Mouse (Mus musculus): ENCODE data around the gene Mypop. TPM values are rescaled to one million over a fixed set of nuclear protein-coding genes. Genes with fewer than 3 reads are reported as not detected.

Gene Mypop
- polyA plus RNA-seq (2017; shearing (Covaris generic)): 1 to 10 TPM; 5.2 to 9.4 TPM

GRCm38 (mm10) chr7:18990601-18991295 is at the start of gene Mypop:
Gene Mypop (plus strand): TSS chr7:18991245.

GRCm38 (mm10) chr7:18987100-18987499 is 3.9 kb upstream of the Mypop start, which contains the start of gene Nanos2:
Gene Nanos2 (plus strand): TSS chr7:18987400.

GRCm38 (mm10) chr7:19003902-19004630 is 13.0 kb downstream of the Mypop start, which contains the start of gene Irf2bp1:
Gene Irf2bp1 (plus strand): TSS chr7:19004044.

GRCm38 (mm10) chr7:19023357-19023814 is 32.3 kb downstream of the Mypop start, which contains the start of gene Foxa3:
Gene Foxa3 (minus strand): TSS chr7:19023538.

GRCm38 (mm10) chr7:19024096-19024506 is 33.1 kb downstream of the Mypop start, which contains the start of gene Sympk:
Gene Sympk (plus strand): TSS chr7:19024377.

Other genes with a start within 250 kb of the Mypop start
- gene Psg19, start 192.7 kb upstream of the Mypop start, polyA plus RNA-seq (2017; shearing (Covaris generic)): not detected
- not detected for gene Psg17, start 169.6 kb upstream of the Mypop start, polyA plus RNA-seq (2017; shearing (Covaris generic))
- under 1 TPM in 1 of 2 experiments, not detected in 1; 0.77 TPM for gene Mill2, start 151.3 kb upstream of the Mypop start, polyA plus RNA-seq (2017; shearing (Covaris generic))
- gene Pglyrp1, start 119.9 kb upstream of the Mypop start, polyA plus RNA-seq (2017; shearing (Covaris generic)): 100 to 1,000 TPM; 131 to 365 TPM
- gene Ccdc61, start 80.8 kb upstream of the Mypop start, polyA plus RNA-seq (2017; shearing (Covaris generic)): 10 to 100 TPM; 29.2 to 30.6 TPM
- gene Nova2, start 65.4 kb upstream of the Mypop start, polyA plus RNA-seq (2017; shearing (Covaris generic)): under 1 TPM in 1 of 2 experiments, not detected in 1; 0.05 TPM
- under 1 TPM in 1 of 2 experiments, not detected in 1; 0.23 TPM for gene Nanos2, start 3.8 kb upstream of the Mypop start, polyA plus RNA-seq (2017; shearing (Covaris generic))
- gene Irf2bp1, start 12.8 kb downstream of the Mypop start, polyA plus RNA-seq (2017; shearing (Covaris generic)): 10 to 100 TPM; 36.4 to 40.1 TPM
- gene Foxa3, start 32.3 kb downstream of the Mypop start, polyA plus RNA-seq (2017; shearing (Covaris generic)): not detected
- gene Sympk, start 33.1 kb downstream of the Mypop start, polyA plus RNA-seq (2017; shearing (Covaris generic)): 10 to 100 TPM; 18.4 to 25.8 TPM
- not detected for gene Rsph6a, start 63.4 kb downstream of the Mypop start, polyA plus RNA-seq (2017; shearing (Covaris generic))
- gene Dmwd, start 85.0 kb downstream of the Mypop start, polyA plus RNA-seq (2017; shearing (Covaris generic)): 1 to 10 TPM in 1 of 2 experiments, under 1 TPM in 1; 0.13 to 1.2 TPM
- under 1 TPM in 1 of 2 experiments, not detected in 1; 0.23 TPM for gene Dmpk, start 92.6 kb downstream of the Mypop start, polyA plus RNA-seq (2017; shearing (Covaris generic))
- under 1 TPM in 1 of 2 experiments, not detected in 1; 0.61 TPM for gene Six5, start 103.3 kb downstream of the Mypop start, polyA plus RNA-seq (2017; shearing (Covaris generic))
- gene Gm4969, start 127.1 kb downstream of the Mypop start, polyA plus RNA-seq (2017; shearing (Covaris generic)): not detected
- 10 to 100 TPM in 1 of 2 experiments, 1 to 10 TPM in 1; 9.4 to 18.5 TPM for gene Fbxo46, start 128.6 kb downstream of the Mypop start, polyA plus RNA-seq (2017; shearing (Covaris generic))
- gene Qpctl, start 158.0 kb downstream of the Mypop start, polyA plus RNA-seq (2017; shearing (Covaris generic)): 10 to 100 TPM in 1 of 2 experiments, 1 to 10 TPM in 1; 9.8 to 10.7 TPM
- gene Snrpd2, start 158.5 kb downstream of the Mypop start, polyA plus RNA-seq (2017; shearing (Covaris generic)): 10 to 100 TPM; 43.7 to 53.5 TPM
- gene Gipr, start 174.9 kb downstream of the Mypop start, polyA plus RNA-seq (2017; shearing (Covaris generic)): under 1 TPM in 1 of 2 experiments, not detected in 1; 0.37 TPM
- 10 to 100 TPM; 21.8 to 28.3 TPM for gene Eml2, start 185.2 kb downstream of the Mypop start, polyA plus RNA-seq (2017; shearing (Covaris generic))
- under 1 TPM; 0.16 to 0.17 TPM for gene Gpr4, start 221.3 kb downstream of the Mypop start, polyA plus RNA-seq (2017; shearing (Covaris generic))
- gene Opa3, start 237.1 kb downstream of the Mypop start, polyA plus RNA-seq (2017; shearing (Covaris generic)): 10 to 100 TPM; 17.5 to 19.0 TPM

Measured in activated CD4-positive, CD25-positive, alpha-beta regulatory T cell (primary cell).